Mouse (Mus musculus): ENCODE results near the gene Gm37240.
A peak's percentile ranks its signal among the peaks of the same experiment; 100 is the strongest.

Gm37240 gene

GRCm38 (mm10) chr3:85339269-85339820 lies 548.0 kb downstream of the Gm37240 start:
- no peak for DNase-seq (ENCODE audit: low read depth)

GRCm38 (mm10) chr3:85338755-85339095 lies 548.6 kb downstream of the Gm37240 start:
- DNase-seq (ENCODE audit: low read depth) = no peak

GRCm38 (mm10) chr3:85337881-85338754 lies 549.2 kb downstream of the Gm37240 start:
- no peak for DNase-seq (ENCODE audit: low read depth)

- DNase-seq (ENCODE audit: low read depth) = no peak
Observed at GRCm38 (mm10) chr3:85335517-85335916, 551.8 kb downstream of the Gm37240 start.

- no peak for DNase-seq (ENCODE audit: low read depth)
Observed at GRCm38 (mm10) chr3:85332276-85332675, 555.0 kb downstream of the Gm37240 start.

- DNase-seq (ENCODE audit: low read depth) = no peak
Observed at GRCm38 (mm10) chr3:85318256-85318655, 569.1 kb downstream of the Gm37240 start.

GRCm38 (mm10) chr3:85317306-85317705 lies 570.0 kb downstream of the Gm37240 start:
- DNase-seq (ENCODE audit: low read depth) = no peak

GRCm38 (mm10) chr3:85314961-85315360 lies 572.4 kb downstream of the Gm37240 start:
- no peak for DNase-seq (ENCODE audit: low read depth)

GRCm38 (mm10) chr3:85313646-85314255 lies 573.6 kb downstream of the Gm37240 start:
- DNase-seq (ENCODE audit: low read depth) = no peak

GRCm38 (mm10) chr3:85311176-85311575 lies 576.1 kb downstream of the Gm37240 start:
- DNase-seq (ENCODE audit: low read depth) = no peak

GRCm38 (mm10) chr3:85310401-85310989 lies 576.8 kb downstream of the Gm37240 start:
- DNase-seq (ENCODE audit: low read depth) = no peak

GRCm38 (mm10) chr3:85309168-85309567 lies 578.1 kb downstream of the Gm37240 start:
- DNase-seq (ENCODE audit: low read depth) = no peak

- DNase-seq (ENCODE audit: low read depth) = no peak
Observed at GRCm38 (mm10) chr3:85308706-85309105, 578.6 kb downstream of the Gm37240 start.

- DNase-seq (ENCODE audit: low read depth) = no peak
Observed at GRCm38 (mm10) chr3:85301851-85302250, 585.5 kb downstream of the Gm37240 start.

- no peak for DNase-seq (ENCODE audit: low read depth)
Observed at GRCm38 (mm10) chr3:85301336-85301735, 586.0 kb downstream of the Gm37240 start.

GRCm38 (mm10) chr3:85299649-85300550 lies 587.4 kb downstream of the Gm37240 start:
- DNase-seq (ENCODE audit: low read depth) = peak; percentile 21

GRCm38 (mm10) chr3:85295229-85295628 lies 592.1 kb downstream of the Gm37240 start:
- no peak for DNase-seq (ENCODE audit: low read depth)

- DNase-seq (ENCODE audit: low read depth) = no peak
Observed at GRCm38 (mm10) chr3:85287627-85288026, 599.7 kb downstream of the Gm37240 start.

- no peak for DNase-seq (ENCODE audit: low read depth)
Observed at GRCm38 (mm10) chr3:85284483-85284882, 602.8 kb downstream of the Gm37240 start.

GRCm38 (mm10) chr3:85282816-85283215 lies 604.5 kb downstream of the Gm37240 start:
- DNase-seq (ENCODE audit: low read depth) = no peak

- no peak for DNase-seq (ENCODE audit: low read depth)
Observed at GRCm38 (mm10) chr3:85275075-85275474, 612.2 kb downstream of the Gm37240 start.

GRCm38 (mm10) chr3:85271491-85271890 lies 615.8 kb downstream of the Gm37240 start:
- no peak for DNase-seq (ENCODE audit: low read depth)

All from fibroblast of lung, adult 2 months (primary cell).